In the genomic region with DNA sequence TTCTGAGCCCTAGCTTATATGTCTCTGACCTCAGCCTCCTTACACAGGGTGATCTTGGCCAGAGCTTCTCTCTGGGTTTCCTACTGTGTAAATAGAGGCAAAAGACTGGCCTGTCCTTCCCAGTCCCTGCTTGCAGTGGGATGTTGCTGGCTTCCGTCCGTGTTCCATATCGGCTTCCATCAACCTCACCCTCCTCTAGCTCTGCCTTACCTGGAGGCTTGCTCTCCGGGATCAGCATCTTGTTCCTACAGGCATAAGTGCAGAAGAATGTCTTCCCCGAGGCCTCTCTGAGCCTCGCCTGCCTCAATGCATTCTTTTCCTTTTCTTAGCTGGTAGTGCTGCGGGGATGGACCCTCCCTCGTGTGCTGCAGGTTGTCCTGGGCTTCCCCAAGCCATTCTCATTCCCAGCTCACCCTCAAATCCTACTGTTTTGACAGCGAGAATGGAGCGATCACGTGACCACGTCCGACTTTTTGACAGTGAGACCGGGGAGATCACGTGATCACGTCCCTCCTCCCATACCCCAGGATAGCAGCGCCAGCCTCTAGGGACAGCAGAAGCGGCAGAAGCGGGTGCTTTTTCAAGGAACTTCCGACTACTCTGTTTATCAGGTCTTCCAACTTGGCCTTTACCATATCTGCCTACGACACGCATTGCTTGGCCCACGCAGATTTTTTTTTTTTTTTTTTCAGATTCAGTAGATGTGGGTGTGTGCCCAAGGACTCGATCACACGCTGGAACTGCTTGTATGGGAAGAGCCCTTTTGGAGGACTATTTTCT, we compare ENCODE assay signal across 8 mouse cellular contexts. TPM values are rescaled to one million over a fixed set of nuclear protein-coding genes. Genes with fewer than 3 reads are reported as not detected.
DNase-seq lines count a peak whose midpoint lies in the region; ATAC-seq lines count a peak whose summit lies in the region.

No protein-coding gene starts in this region.

- H3K27me3 ChIP-seq in intestine, embryonic 16.5 days (replicated peaks; ENCODE audit: control insufficient read depth, insufficient read depth, low read length) = no peaks in the 10 kb centered on the region

- H3K36me3 ChIP-seq in intestine, embryonic 16.5 days (ENCODE audit: control insufficient read depth, insufficient read depth, low read length) = no peaks in the 10 kb centered on the region

- H3K27ac ChIP-seq in intestine, embryonic 16.5 days (ENCODE audit: low read length) = no peak overlapping the region

- 2% methylated on average over 25 of the region's 25 CpGs for WGBS in intestine, embryonic 16.5 days

- H3K4me3 ChIP-seq in intestine, embryonic 16.5 days (ENCODE audit: low read length) = peak overlapping the region; percentile 48

- peak; percentile 35 for ATAC-seq in granulocyte monocyte progenitor cell, adult 5-6 weeks (replicated peaks; ENCODE audit: poor library complexity, severe bottlenecking)
- ATAC-seq in intestine, embryonic 16.5 days = peak; percentile 88
- ATAC-seq in megakaryocyte progenitor cell, adult 5-6 weeks (replicated peaks; ENCODE audit: poor library complexity) = peak; percentile 85

- H3K4me2 ChIP-seq in intestine, embryonic 16.5 days (ENCODE audit: low read depth, low read length) = peak overlapping the region; percentile 78

- DNase-seq in adrenal gland, adult 8-10 months = peak; percentile 39
- peak; percentile 74 for DNase-seq in embryo, embryonic 9.5 days (ENCODE audit: extremely low spot score)
- peak; percentile 76 to 83 for DNase-seq in left cerebral cortex, postnatal 14 days (ENCODE audit: low spot score in 2 of 2)
- peak; percentile 82 to 87 for DNase-seq in right cerebral cortex, postnatal 10 days (ENCODE audit: low spot score in 2 of 2)
- DNase-seq in urinary bladder, postnatal 36 days (ENCODE audit: low spot score in 2 of 2) = peak; percentile 55 to 59

- H3K9me3 ChIP-seq in intestine, embryonic 16.5 days (ENCODE audit: control insufficient read depth, low read length) = no peaks in the 10 kb centered on the region

- peak overlapping the region; percentile 34; the same call in 1 of the 2 replicates for H3K9ac ChIP-seq in intestine, embryonic 16.5 days (ENCODE audit: low read depth, low read length)

- intact Hi-C loops in left cerebral cortex, postnatal 14 days (cut with DNase I) = no loop called here

- 0 out of 2 replicates have a peak, but pooled peaks cover 3% of the 10 kb centered on the region for H3K4me1 ChIP-seq in intestine, embryonic 16.5 days (ENCODE audit: control insufficient read depth, insufficient read depth, low read length)

RNA-seq across cellular contexts. Expression of a gene that starts 11.7 kb away (rescaled TPM):
- under 1 TPM in 1 of 4 experiments, not detected in 3; 0.49 TPM for total RNA-seq in adrenal gland, adult 8-10 months (2022)
- total RNA-seq in granulocyte monocyte progenitor cell, adult 5-6 weeks (2014; fragmentation: Nextera tagmentation) = not detected in 2 replicates
- 0.88 and 2.9 TPM in 2 replicates for total RNA-seq in granulocyte monocyte progenitor cell, adult 5-6 weeks (2017)
- 1.5 and 2.0 TPM in 2 replicates for polyA plus RNA-seq in intestine, embryonic 16.5 days (2015; fragmentation: Nextera tagmentation; extraction: Ambion mirVana)
- under 1 TPM in 1 of 2 experiments, not detected in 1; 0.76 TPM for total RNA-seq in left cerebral cortex, postnatal 14 days (2021)
- 1.9 and 2.5 TPM in 2 replicates for total RNA-seq in megakaryocyte progenitor cell, adult 5-6 weeks (2015)
- 1.9 and 2.2 TPM in 2 replicates for total RNA-seq in megakaryocyte progenitor cell, adult 5-6 weeks (2017)

Comparison
In these comparisons a context has a peak if more than half of its experiments do, and no peak if none do; other contexts are left out.
1. ATAC-seq: peak in every context shown above with its lines; median percentile 88 in intestine, embryonic 16.5 days; 85 in megakaryocyte progenitor cell, adult 5-6 weeks; 35 in granulocyte monocyte progenitor cell, adult 5-6 weeks.